Comparison of ENCODE assay signal across 9 mouse cellular contexts in genomic region chr6:40423774-40424173, GRCm38 (mm10). TPM values are rescaled to one million over a fixed set of nuclear protein-coding genes. Genes with fewer than 3 reads are reported as not detected.
DNase-seq lines count a peak whose midpoint lies in the region; ATAC-seq and TF ChIP-seq lines count a peak whose summit lies in the region.
"Had no signal": no experiment of that assay in that cellular context is flagged by ENCODE, and none has a peak within 500 bp of the region (broad histone marks: within the 10 kb centered on the region; RNA-seq: fewer than 3 reads in every experiment).

No protein-coding gene starts in this region.

- 43% methylated on average over 1 of the region's 1 CpGs for WGBS in kidney, adult 2 months

- intact Hi-C loops in gastrocnemius, adult 2 months (cut with DNase I), result no loop called here

- no peaks in the 10 kb centered on the region for H3K4me1 ChIP-seq in kidney, adult 2 months (ENCODE audit: control insufficient read depth, insufficient read depth, low read length)

- TF ChIP-seq POLR2A in kidney, adult 2 months (IDR thresholded peaks at IDR 0.05; ENCODE audit: low read depth, low read length), result no peak

- peak; percentile 65 for TF ChIP-seq CTCF in gastrocnemius, adult 2 months (IDR thresholded peaks at IDR 0.05)
- peak; percentile 64 for TF ChIP-seq CTCF in kidney, adult 2 months (conservative IDR thresholded peaks at IDR 0.05; ENCODE audit: insufficient read depth, insufficient read length, low read depth, low read length)

- DNase-seq in gastrocnemius, adult 2 months, result no peak
- DNase-seq in gastrocnemius, postnatal 25 days, result no peak
- DNase-seq in urinary bladder, postnatal 14 days (ENCODE audit: low spot score), result peak; percentile 35
- no peak for DNase-seq in urinary bladder, adult 2 months (ENCODE audit: low spot score)
- peak; percentile 78 to 85 for DNase-seq in cerebellum, postnatal 10 days
- peak; percentile 63 for DNase-seq in kidney, adult 2 months
- peak; percentile 57 for DNase-seq in mesoderm, embryonic 11.5 days (ENCODE audit: low read depth, low spot score)

- 0 out of 2 replicates have a peak overlapping the region, but pooled peaks have one; percentile 17 for H3K27ac ChIP-seq in gastrocnemius, adult 2 months
- H3K27ac ChIP-seq in kidney, adult 2 months (ENCODE audit: insufficient read depth, low read depth, low read length), result no peak overlapping the region

- no peak for ATAC-seq in erythroid progenitor cell, adult 5-6 weeks (replicated peaks; ENCODE audit: low FRiP score, poor library complexity, severe bottlenecking)

- H3K36me3 ChIP-seq in kidney, adult 2 months (ENCODE audit: control insufficient read depth, insufficient read depth, low read length), result no peaks in the 10 kb centered on the region

- no peak overlapping the region for H3K4me3 ChIP-seq in gastrocnemius, adult 2 months
- H3K4me3 ChIP-seq in kidney, adult 2 months (ENCODE audit: insufficient read depth, low read depth, low read length), result no peak overlapping the region

- no peaks in the 10 kb centered on the region for H3K27me3 ChIP-seq in kidney, adult 2 months (replicated peaks; ENCODE audit: control insufficient read depth, insufficient read depth, low read length)

RNA-seq across cellular contexts. Expression of gene E330009J07Rik, which starts 12.2 kb away (rescaled TPM):
- total RNA-seq in gastrocnemius, adult 2 months (2021), result 1 to 10 TPM in 1 of 2 experiments, under 1 TPM in 1; 0.98 to 1.2 TPM
- 1 to 10 TPM; 1.0 to 2.1 TPM for total RNA-seq in gastrocnemius, postnatal 25 days (2021)
- 6.3 and 6.4 TPM in 2 replicates for polyA plus RNA-seq in urinary bladder, adult 2 months (2012; rRNA removed)
- polyA plus RNA-seq in kidney, adult 2 months (2012; rRNA removed), result 4.9 and 6.2 TPM in 2 replicates
- 2.9 TPM in 1 of 2 replicates, not detected in the other for total RNA-seq in erythroid progenitor cell, adult 5-6 weeks (2015; ENCODE audit: low replicate concordance)
- 1.3 and 3.9 TPM in 2 replicates for total RNA-seq in erythroid progenitor cell, adult 5-6 weeks (2017; ENCODE audit: low replicate concordance)

RNA-seq across cellular contexts. Expression of gene Wee2, which starts 15.1 kb away (rescaled TPM):
- not detected for total RNA-seq in gastrocnemius, adult 2 months (2021)
- total RNA-seq in gastrocnemius, postnatal 25 days (2021), result not detected
- not detected in 2 replicates for polyA plus RNA-seq in urinary bladder, adult 2 months (2012; rRNA removed)
- polyA plus RNA-seq in kidney, adult 2 months (2012; rRNA removed), result not detected in 2 replicates
- not detected in 2 replicates for total RNA-seq in erythroid progenitor cell, adult 5-6 weeks (2015; ENCODE audit: low replicate concordance)
- total RNA-seq in erythroid progenitor cell, adult 5-6 weeks (2017; ENCODE audit: low replicate concordance), result not detected in 2 replicates
- total RNA-seq: layer of hippocampus, adult 18-20 months had no signal

RNA-seq across cellular contexts. Expression of gene Ssbp1, which starts 47.4 kb away (rescaled TPM):
- total RNA-seq in gastrocnemius, adult 2 months (2021), result 10 to 100 TPM; 24.7 to 29.6 TPM
- 10 to 100 TPM; 25.1 to 25.2 TPM for total RNA-seq in gastrocnemius, postnatal 25 days (2021)
- polyA plus RNA-seq in urinary bladder, adult 2 months (2012; rRNA removed), result 59.9 and 69.5 TPM in 2 replicates
- 9.6 and 13.5 TPM in 2 replicates for polyA plus RNA-seq in kidney, adult 2 months (2012; rRNA removed)
- total RNA-seq in erythroid progenitor cell, adult 5-6 weeks (2015; ENCODE audit: low replicate concordance), result 22.0 and 46.1 TPM in 2 replicates
- 11.0 and 11.8 TPM in 2 replicates for total RNA-seq in erythroid progenitor cell, adult 5-6 weeks (2017; ENCODE audit: low replicate concordance)

Comparison
In these comparisons a context has a peak if more than half of its experiments do, and no peak if none do; other contexts are left out.
1. DNase-seq: peak in urinary bladder, postnatal 14 days (single experiment), cerebellum, postnatal 10 days (2 of 2), kidney, adult 2 months (single experiment) and mesoderm, embryonic 11.5 days (single experiment); none in gastrocnemius, adult 2 months (single experiment), gastrocnemius, postnatal 25 days (single experiment) and urinary bladder, adult 2 months (single experiment).